ENCODE assay signal across 16 mouse cellular contexts in genomic region chr16:13589049-13589408, GRCm38 (mm10).
DNase-seq lines count a peak whose midpoint lies in the region; ATAC-seq and TF ChIP-seq lines count a peak whose summit lies in the region.
"Had no signal": no experiment of that assay in that cellular context is flagged by ENCODE, and none has a peak within 500 bp of the region (broad histone marks: within the 10 kb centered on the region; RNA-seq: fewer than 3 reads in every experiment).

No protein-coding gene starts in this region.

- H3K4me1 ChIP-seq in embryonic facial prominence, embryonic 13.5 days: peaks cover 11% of the 10 kb centered on the region; the same call in 1 of the 2 replicates
- no peaks in the 10 kb centered on the region for H3K4me1 ChIP-seq in embryonic facial prominence, embryonic 10.5 days
- H3K4me1 ChIP-seq in kidney, embryonic 15.5 days: peaks cover 17% of the 10 kb centered on the region
- no peaks in the 10 kb centered on the region for H3K4me1 ChIP-seq in kidney, embryonic 14.5 days (ENCODE audit: control insufficient read depth, insufficient read depth, low read length)
- H3K4me1 ChIP-seq in intestine, postnatal 0 days (replicated peaks; ENCODE audit: control insufficient read depth, insufficient read depth, low read length): no peaks in the 10 kb centered on the region; the same call in 1 of the 2 replicates
- H3K4me1 ChIP-seq: liver, embryonic 12.5 days; neural tube, embryonic 13.5 days had no signal

- no peaks in the 10 kb centered on the region for H3K9me3 ChIP-seq in embryonic facial prominence, embryonic 13.5 days
- H3K9me3 ChIP-seq in embryonic facial prominence, embryonic 10.5 days: no peaks in the 10 kb centered on the region
- H3K9me3 ChIP-seq in kidney, embryonic 15.5 days (replicated peaks): no peaks in the 10 kb centered on the region
- no peaks in the 10 kb centered on the region for H3K9me3 ChIP-seq in kidney, embryonic 14.5 days (ENCODE audit: control insufficient read depth, low read length)
- no peaks in the 10 kb centered on the region for H3K9me3 ChIP-seq in intestine, postnatal 0 days (ENCODE audit: control insufficient read depth)
- H3K9me3 ChIP-seq: liver, embryonic 12.5 days; neural tube, embryonic 13.5 days had no signal

- no peak overlapping the region for H3K4me3 ChIP-seq in embryonic facial prominence, embryonic 13.5 days
- no peak overlapping the region for H3K4me3 ChIP-seq in embryonic facial prominence, embryonic 10.5 days
- H3K4me3 ChIP-seq in kidney, embryonic 15.5 days (replicated peaks): no peak overlapping the region
- H3K4me3 ChIP-seq in kidney, embryonic 14.5 days (ENCODE audit: low read length): no peak overlapping the region
- no peak overlapping the region for H3K4me3 ChIP-seq in intestine, postnatal 0 days (ENCODE audit: low read depth, low read length)
- H3K4me3 ChIP-seq: liver, embryonic 12.5 days; neural tube, embryonic 13.5 days had no signal

- ATAC-seq in embryonic facial prominence, embryonic 13.5 days (ENCODE audit: insufficient number of reproducible peaks, insufficient read depth, low FRiP score, low TSS enrichment, low read depth): no peak
- no peak for ATAC-seq in kidney, embryonic 15.5 days (replicated peaks; ENCODE audit: low FRiP score)
- ATAC-seq in kidney, embryonic 14.5 days (ENCODE audit: low FRiP score, low TSS enrichment): no peak
- ATAC-seq in intestine, postnatal 0 days: no peak
- ATAC-seq: forebrain, embryonic 16.5 days; inflammation-experienced regulatory T-cells, adult 6 months; liver, embryonic 12.5 days had no signal

- intact Hi-C loops in left cerebral cortex, postnatal 36 days (cut with DNase I): no loop called here

- no peak overlapping the region for H3K4me2 ChIP-seq in embryonic facial prominence, embryonic 13.5 days
- no peak overlapping the region for H3K4me2 ChIP-seq in kidney, embryonic 15.5 days
- no peak overlapping the region for H3K4me2 ChIP-seq in kidney, embryonic 14.5 days (replicated peaks; ENCODE audit: low read depth, low read length)
- H3K4me2 ChIP-seq in intestine, postnatal 0 days (replicated peaks; ENCODE audit: low read depth): no peak overlapping the region
- H3K4me2 ChIP-seq: liver, embryonic 12.5 days; neural tube, embryonic 13.5 days had no signal

- no peak for TF ChIP-seq CTCF in intestine, postnatal 0 days (IDR thresholded peaks at IDR 0.05; ENCODE audit: low read depth)

- WGBS in embryonic facial prominence, embryonic 13.5 days: 67% methylated on average over 2 of the region's 2 CpGs
- 85% methylated on average over 2 of the region's 2 CpGs for WGBS in embryonic facial prominence, embryonic 10.5 days
- WGBS in kidney, embryonic 15.5 days: 71% methylated on average over 2 of the region's 2 CpGs
- 77% methylated on average over 2 of the region's 2 CpGs for WGBS in kidney, embryonic 14.5 days
- WGBS in intestine, postnatal 0 days: 59% methylated on average over 2 of the region's 2 CpGs

- H3K27ac ChIP-seq in embryonic facial prominence, embryonic 13.5 days: 0 out of 2 replicates have a peak overlapping the region, but pooled peaks have one; percentile 12
- H3K27ac ChIP-seq in embryonic facial prominence, embryonic 10.5 days (replicated peaks): no peak overlapping the region
- peak overlapping the region; percentile 65 for H3K27ac ChIP-seq in kidney, embryonic 15.5 days
- H3K27ac ChIP-seq in kidney, embryonic 14.5 days (ENCODE audit: low read depth, low read length): no peak overlapping the region; the same call in 1 of the 2 replicates
- H3K27ac ChIP-seq in intestine, postnatal 0 days (ENCODE audit: low read depth, low read length): peak overlapping the region; percentile 9; the same call in 1 of the 2 replicates
- H3K27ac ChIP-seq: liver, embryonic 12.5 days; neural tube, embryonic 13.5 days had no signal

- peaks cover 23% of the 10 kb centered on the region for H3K36me3 ChIP-seq in embryonic facial prominence, embryonic 13.5 days
- H3K36me3 ChIP-seq in embryonic facial prominence, embryonic 10.5 days (replicated peaks): peaks cover 33% of the 10 kb centered on the region
- H3K36me3 ChIP-seq in kidney, embryonic 15.5 days: peaks cover 19% of the 10 kb centered on the region
- no peaks in the 10 kb centered on the region for H3K36me3 ChIP-seq in kidney, embryonic 14.5 days (ENCODE audit: control insufficient read depth, insufficient read depth, low read length)
- H3K36me3 ChIP-seq in intestine, postnatal 0 days (ENCODE audit: control insufficient read depth, insufficient read depth): peaks cover 16% of the 10 kb centered on the region; the same call in 1 of the 2 replicates

- DNase-seq in embryonic facial prominence, embryonic 10.5 days (ENCODE audit: low spot score): no peak
- peak; percentile 56 for DNase-seq in 3T3-L1 (ENCODE audit: low read depth, low spot score)
- no peak for DNase-seq in left cerebral cortex, postnatal 36 days (ENCODE audit: low spot score in 2 of 2)
- no peak for DNase-seq in thymus, postnatal 14 days
- DNase-seq: adrenal gland, adult 2 months; cerebellum, adult 18-20 months; gastrocnemius, postnatal 14 days; heart, postnatal 4 days had no signal

- H3K9ac ChIP-seq in embryonic facial prominence, embryonic 13.5 days: no peak overlapping the region
- H3K9ac ChIP-seq in kidney, embryonic 15.5 days: no peak overlapping the region
- H3K9ac ChIP-seq in kidney, embryonic 14.5 days (ENCODE audit: low read depth, low read length): no peak overlapping the region
- no peak overlapping the region for H3K9ac ChIP-seq in intestine, postnatal 0 days (ENCODE audit: low read depth, low read length)
- H3K9ac ChIP-seq: liver, embryonic 12.5 days; neural tube, embryonic 13.5 days had no signal

- H3K27me3 ChIP-seq in embryonic facial prominence, embryonic 13.5 days: no peaks in the 10 kb centered on the region
- no peaks in the 10 kb centered on the region for H3K27me3 ChIP-seq in embryonic facial prominence, embryonic 10.5 days (replicated peaks; ENCODE audit: low read depth, poor library complexity, severe bottlenecking)
- no peaks in the 10 kb centered on the region for H3K27me3 ChIP-seq in kidney, embryonic 15.5 days
- no peaks in the 10 kb centered on the region for H3K27me3 ChIP-seq in kidney, embryonic 14.5 days (ENCODE audit: control insufficient read depth, insufficient read depth, low read length)
- no peaks in the 10 kb centered on the region for H3K27me3 ChIP-seq in intestine, postnatal 0 days (replicated peaks; ENCODE audit: control insufficient read depth, insufficient read depth, low read length)
- H3K27me3 ChIP-seq: liver, embryonic 12.5 days; neural tube, embryonic 13.5 days had no signal

Comparison
In these comparisons a context has a peak if more than half of its experiments do, and no peak if none do; other contexts are left out.
1. H3K27ac ChIP-seq: peak in embryonic facial prominence, embryonic 13.5 days (single experiment), kidney, embryonic 15.5 days (single experiment) and intestine, postnatal 0 days (single experiment); none in embryonic facial prominence, embryonic 10.5 days (single experiment) and kidney, embryonic 14.5 days (single experiment).